Mouse (Mus musculus): ENCODE results near the gene Myo1a. TPM values are rescaled to one million over a fixed set of nuclear protein-coding genes. Genes with fewer than 3 reads are reported as not detected.

The Myo1a gene
- polyA plus RNA-seq, 1 experiment from 2014 or later: 0.24 TPM

DNA sequence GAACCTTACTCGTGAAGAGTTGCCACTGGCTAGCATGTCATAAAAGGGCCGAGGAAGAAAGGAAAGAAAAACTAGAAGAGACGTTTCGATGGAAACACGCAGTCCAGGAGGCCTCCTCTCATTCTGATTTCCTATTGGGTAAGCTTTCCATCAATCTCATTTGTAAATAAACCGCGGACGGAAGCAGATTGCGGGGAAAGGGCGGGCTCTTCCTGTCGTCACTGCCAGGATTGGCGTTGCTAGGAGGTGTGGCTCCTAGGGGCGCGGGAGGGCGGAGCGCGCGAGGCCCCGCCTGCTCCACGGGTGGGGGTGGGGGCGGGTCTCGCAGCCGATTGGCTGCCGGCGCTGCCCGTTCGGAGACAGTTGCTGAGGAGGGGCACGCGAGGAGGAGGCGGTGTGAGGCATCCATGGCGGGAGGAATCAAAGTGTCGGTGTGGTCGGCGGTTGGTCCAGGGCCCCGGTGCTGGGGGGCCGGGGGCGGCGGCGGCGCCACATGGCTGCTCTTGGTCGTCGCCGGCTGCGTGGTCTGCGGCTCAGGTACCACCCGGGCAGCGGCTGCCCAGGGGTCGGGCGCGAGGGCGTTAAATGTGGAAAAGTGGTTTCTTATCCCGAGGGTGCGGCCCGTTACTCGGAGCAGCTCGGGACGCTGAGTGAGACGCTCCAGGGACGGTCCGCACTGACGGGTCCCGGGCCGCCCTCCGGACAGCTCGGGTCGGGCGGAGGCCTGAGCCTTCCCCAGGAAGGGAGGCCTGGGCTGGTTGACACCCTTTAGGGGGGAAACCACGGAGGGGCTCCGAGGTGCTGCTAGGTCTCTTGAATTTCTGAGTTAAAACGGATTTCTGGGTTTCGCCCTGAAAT is 28.1 kb upstream of the Myo1a start:
- H3K27me3 ChIP-seq: no peaks in the 10 kb centered on the region
- H3K36me3 ChIP-seq: no peaks in the 10 kb centered on the region
- peak; percentile 97 for ATAC-seq (ENCODE audit: insufficient number of reproducible peaks, low FRiP score, low TSS enrichment, low read depth)
- peak overlapping the region; percentile 54 for H3K9ac ChIP-seq
- peak overlapping the region; percentile 79 for H3K4me2 ChIP-seq
- peaks cover 17% of the 10 kb centered on the region for H3K4me1 ChIP-seq
- H3K9me3 ChIP-seq: no peaks in the 10 kb centered on the region
- WGBS: under 1% methylated on average over 61 of the region's 71 CpGs
- peak overlapping the region; percentile 75 for H3K4me3 ChIP-seq
- peak overlapping the region; percentile 86 for H3K27ac ChIP-seq

DNA sequence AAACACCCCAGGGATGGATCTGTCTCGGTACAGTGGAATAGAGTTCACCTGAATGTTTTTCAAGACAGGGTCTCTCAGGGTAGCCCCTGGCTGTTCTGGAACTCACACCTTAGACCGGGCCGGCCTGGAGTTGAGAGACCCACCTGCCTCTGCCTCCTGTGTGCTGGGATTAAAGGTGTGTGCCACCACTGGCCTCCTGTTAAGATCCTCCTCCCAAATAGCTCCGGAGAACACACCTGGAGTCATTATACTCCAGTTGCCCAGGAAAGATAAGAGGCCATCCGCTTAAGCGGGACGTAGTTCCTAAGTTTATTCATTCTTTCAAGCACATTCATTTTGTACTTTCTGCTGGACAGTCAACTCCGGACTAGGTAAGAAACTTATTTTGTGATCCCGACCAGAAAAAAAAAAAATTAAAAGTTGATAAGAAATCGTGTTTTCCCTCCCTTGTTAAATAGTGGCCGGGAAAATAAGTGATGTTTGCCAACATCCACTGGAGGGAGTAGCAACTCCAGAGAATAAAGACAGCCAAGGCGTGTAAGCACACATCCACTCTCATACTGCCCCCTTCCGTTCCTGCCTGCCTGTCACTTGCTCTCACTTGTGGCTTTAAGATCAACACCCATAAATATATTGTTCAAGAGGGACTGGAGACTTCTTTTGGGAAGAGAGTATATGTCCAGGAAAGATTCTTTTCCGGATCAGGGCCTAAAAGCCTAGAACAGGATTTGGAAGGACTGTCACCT is 27.2 kb upstream of the Myo1a start:
- H3K27ac ChIP-seq: peak overlapping the region; percentile 55
- H3K4me2 ChIP-seq: peak overlapping the region; percentile 79
- 11% methylated on average over 14 of the region's 14 CpGs for WGBS
- H3K9me3 ChIP-seq: no peaks in the 10 kb centered on the region
- H3K27me3 ChIP-seq: no peaks in the 10 kb centered on the region
- no peaks in the 10 kb centered on the region for H3K36me3 ChIP-seq
- H3K4me3 ChIP-seq: peak overlapping the region; percentile 75
- peak overlapping the region; percentile 54 for H3K9ac ChIP-seq
- H3K4me1 ChIP-seq: peaks cover 17% of the 10 kb centered on the region
- ATAC-seq (ENCODE audit: insufficient number of reproducible peaks, low FRiP score, low TSS enrichment, low read depth): no peak

DNA sequence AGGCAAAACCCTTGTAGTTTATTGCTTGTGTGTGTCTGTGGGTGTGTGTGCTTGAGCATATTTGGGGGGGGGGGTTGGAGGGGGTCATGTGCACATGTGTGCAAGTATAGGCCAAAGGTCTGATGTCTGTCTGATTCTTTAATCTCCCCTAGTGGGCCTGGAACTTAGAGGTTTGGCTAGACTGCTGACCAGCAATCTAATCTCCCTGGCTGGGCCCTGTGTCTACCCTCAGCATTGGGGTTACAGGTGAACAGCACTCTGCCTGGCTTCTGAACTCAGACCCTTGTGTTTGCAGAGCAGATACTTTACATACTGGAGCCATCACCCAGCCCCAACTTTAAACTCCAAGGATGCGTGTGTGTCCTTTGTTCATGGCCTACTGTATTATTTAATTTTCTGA is 25.8 kb upstream of the Myo1a start:
- H3K4me3 ChIP-seq: no peak overlapping the region
- peaks cover 17% of the 10 kb centered on the region for H3K4me1 ChIP-seq
- no peaks in the 10 kb centered on the region for H3K27me3 ChIP-seq
- ATAC-seq (ENCODE audit: insufficient number of reproducible peaks, low FRiP score, low TSS enrichment, low read depth): no peak
- no peak overlapping the region for H3K27ac ChIP-seq
- H3K9me3 ChIP-seq: no peaks in the 10 kb centered on the region
- no peak overlapping the region for H3K4me2 ChIP-seq
- no peak overlapping the region for H3K9ac ChIP-seq
- no peaks in the 10 kb centered on the region for H3K36me3 ChIP-seq
- WGBS: 94% methylated on average over 1 of the region's 1 CpGs

DNA sequence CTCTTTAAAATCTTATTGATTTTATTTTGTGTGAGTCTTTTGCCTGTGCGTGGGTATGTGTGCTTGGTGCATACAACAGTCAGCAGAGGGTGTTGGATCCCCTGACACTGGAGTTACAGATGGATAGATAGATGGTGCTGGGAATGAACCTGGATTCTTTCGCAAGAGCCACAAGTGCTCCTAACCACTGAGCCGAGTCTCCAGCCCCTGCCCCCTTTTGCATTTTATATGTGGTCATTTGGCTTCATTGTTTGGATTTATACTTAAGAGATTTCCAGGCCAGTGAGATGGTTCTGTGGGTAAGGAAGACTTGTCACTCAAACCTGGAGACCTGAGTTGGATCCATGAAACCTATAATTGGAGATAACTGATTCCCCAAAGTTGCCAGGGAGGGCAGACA is 25.1 kb upstream of the Myo1a start:
- H3K4me3 ChIP-seq: no peak overlapping the region
- H3K36me3 ChIP-seq: no peaks in the 10 kb centered on the region
- WGBS: 80% methylated on average over 3 of the region's 3 CpGs
- no peak overlapping the region for H3K27ac ChIP-seq
- peaks cover 17% of the 10 kb centered on the region for H3K4me1 ChIP-seq
- no peak for ATAC-seq (ENCODE audit: insufficient number of reproducible peaks, low FRiP score, low TSS enrichment, low read depth)
- H3K27me3 ChIP-seq: no peaks in the 10 kb centered on the region
- no peaks in the 10 kb centered on the region for H3K9me3 ChIP-seq
- H3K4me2 ChIP-seq: no peak overlapping the region
- no peak overlapping the region for H3K9ac ChIP-seq

DNA sequence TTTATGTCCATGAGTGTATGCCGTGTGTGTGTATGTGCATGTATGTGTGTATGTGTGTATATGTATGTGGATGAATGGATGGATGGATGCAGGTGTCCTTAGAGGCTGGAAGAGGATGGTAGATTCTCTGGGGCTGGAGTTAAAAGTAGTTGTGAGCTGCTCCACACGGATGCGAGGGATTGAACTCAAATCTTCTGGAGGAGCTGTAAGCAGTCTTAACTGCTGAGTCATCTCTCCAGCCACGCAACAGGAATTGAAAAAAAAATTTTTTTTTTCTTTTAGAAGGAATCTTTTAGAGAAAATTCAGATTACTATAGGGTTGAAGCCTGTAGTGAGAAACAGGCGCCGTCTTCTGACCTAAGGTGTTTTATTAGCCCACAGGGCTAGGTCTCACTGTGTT is 22.1 kb upstream of the Myo1a start:
- Histone ChIP-seq H3K36me3 (no peaks in the 10 kb centered on the region), H3K9ac (no peak overlapping the region), H3K4me3 (no peak overlapping the region), H3K27me3 (no peaks in the 10 kb centered on the region), H3K4me1 (peaks cover 10% of the 10 kb centered on the region), H3K4me2 (no peak overlapping the region), H3K9me3 (no peaks in the 10 kb centered on the region), H3K27ac (no peak overlapping the region)
- 71% methylated on average over 6 of the region's 6 CpGs for WGBS
- ATAC-seq (ENCODE audit: insufficient number of reproducible peaks, low FRiP score, low TSS enrichment, low read depth): no peak

DNA sequence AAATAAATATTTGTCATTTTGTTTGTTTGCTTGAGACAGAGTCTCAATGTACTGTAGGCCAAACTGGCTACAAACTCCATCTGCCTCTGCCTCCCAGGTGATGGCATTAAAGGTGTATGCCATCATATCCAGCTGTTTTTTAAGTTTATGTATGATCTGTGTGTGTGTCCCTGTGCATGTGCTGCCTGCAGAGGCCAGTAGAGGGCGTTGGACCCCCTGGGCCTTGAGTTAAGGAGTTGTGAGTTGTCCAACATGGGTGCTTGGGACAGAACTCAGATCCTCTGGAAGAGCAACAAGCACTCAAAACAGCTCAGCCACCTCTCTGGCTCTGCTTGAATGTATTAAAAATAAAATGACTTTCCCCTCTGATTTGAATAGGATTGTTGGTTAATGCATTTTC is 13.9 kb upstream of the Myo1a start:
- peaks cover 48% of the 10 kb centered on the region for H3K36me3 ChIP-seq
- H3K27me3 ChIP-seq: no peaks in the 10 kb centered on the region
- no peaks in the 10 kb centered on the region for H3K4me1 ChIP-seq
- WGBS: 19% methylated on average over 1 of the region's 1 CpGs
- H3K9me3 ChIP-seq: no peaks in the 10 kb centered on the region
- H3K4me3 ChIP-seq: no peak overlapping the region
- no peak overlapping the region for H3K9ac ChIP-seq
- H3K4me2 ChIP-seq: no peak overlapping the region
- no peak for ATAC-seq (ENCODE audit: insufficient number of reproducible peaks, low FRiP score, low TSS enrichment, low read depth)
- no peak overlapping the region for H3K27ac ChIP-seq

DNA sequence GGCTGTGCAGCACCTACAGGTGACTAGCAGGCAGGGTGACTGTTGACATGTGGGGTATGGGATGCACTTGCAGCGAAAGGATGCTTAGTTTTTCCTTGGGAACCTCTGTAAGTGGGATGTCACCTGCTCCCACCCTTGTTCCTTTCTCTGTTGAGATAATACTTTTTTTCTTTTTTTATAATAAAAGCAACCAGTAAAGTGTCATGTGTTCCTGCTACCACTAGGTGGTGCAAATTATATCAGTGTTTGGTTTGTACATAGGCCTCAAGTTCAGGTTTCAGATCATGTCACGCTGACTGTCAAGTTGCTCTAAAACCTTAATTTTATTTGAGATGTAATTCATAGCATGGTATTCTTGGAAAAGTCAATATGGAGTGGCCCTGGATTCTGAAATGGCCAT is 10.3 kb upstream of the Myo1a start:
- no peak overlapping the region for H3K4me2 ChIP-seq
- 53% methylated on average over 2 of the region's 2 CpGs for WGBS
- peaks cover 70% of the 10 kb centered on the region for H3K36me3 ChIP-seq
- no peak overlapping the region for H3K27ac ChIP-seq
- no peaks in the 10 kb centered on the region for H3K27me3 ChIP-seq
- no peaks in the 10 kb centered on the region for H3K4me1 ChIP-seq
- H3K9ac ChIP-seq: no peak overlapping the region
- H3K9me3 ChIP-seq: no peaks in the 10 kb centered on the region
- ATAC-seq (ENCODE audit: insufficient number of reproducible peaks, low FRiP score, low TSS enrichment, low read depth): no peak
- H3K4me3 ChIP-seq: no peak overlapping the region

DNA sequence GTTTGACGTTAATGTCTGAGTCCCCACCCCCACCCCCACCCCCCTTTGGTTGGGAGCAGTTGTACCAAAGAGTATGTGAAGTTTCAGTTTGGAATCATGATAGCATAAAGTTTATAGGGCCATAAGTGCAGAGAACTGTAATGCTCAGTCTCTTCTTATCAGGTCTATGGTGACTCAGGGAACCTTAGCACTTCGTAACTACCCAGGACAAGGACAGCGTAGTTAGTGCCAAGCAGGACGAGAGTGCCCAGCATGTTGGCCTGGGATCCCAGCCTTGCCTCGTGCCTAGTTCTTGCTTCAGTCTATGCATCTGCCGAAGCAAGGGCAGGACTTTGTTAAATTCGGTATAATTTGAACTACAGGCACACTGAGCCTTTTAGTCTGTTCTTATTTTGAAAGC is 9.2 kb upstream of the Myo1a start:
- peaks cover 66% of the 10 kb centered on the region for H3K36me3 ChIP-seq
- no peak overlapping the region for H3K27ac ChIP-seq
- no peak overlapping the region for H3K4me2 ChIP-seq
- H3K4me3 ChIP-seq: no peak overlapping the region
- no peaks in the 10 kb centered on the region for H3K4me1 ChIP-seq
- no peak overlapping the region for H3K9ac ChIP-seq
- no peaks in the 10 kb centered on the region for H3K9me3 ChIP-seq
- ATAC-seq (ENCODE audit: insufficient number of reproducible peaks, low FRiP score, low TSS enrichment, low read depth): no peak
- 94% methylated on average over 7 of the region's 7 CpGs for WGBS
- H3K27me3 ChIP-seq: no peaks in the 10 kb centered on the region

- ATAC-seq (ENCODE audit: insufficient number of reproducible peaks, low FRiP score, low TSS enrichment, low read depth): no peak
- Histone ChIP-seq H3K36me3 (peaks cover 48% of the 10 kb centered on the region), H3K4me3 (no peak overlapping the region), H3K4me2 (no peak overlapping the region), H3K27me3 (no peaks in the 10 kb centered on the region), H3K9ac (no peak overlapping the region), H3K4me1 (no peaks in the 10 kb centered on the region), H3K27ac (no peak overlapping the region), H3K9me3 (no peaks in the 10 kb centered on the region)
- WGBS: 92% methylated on average over 7 of the region's 7 CpGs
These were observed 6.0 kb upstream of the Myo1a start for GRCm38 (mm10) chr10:127698966-127699365.

GRCm38 (mm10) chr10:127703299-127703698 is 1.7 kb upstream of the Myo1a start:
- Histone ChIP-seq H3K4me2 (no peak overlapping the region), H3K9me3 (no peaks in the 10 kb centered on the region), H3K27me3 (no peaks in the 10 kb centered on the region), H3K27ac (no peak overlapping the region), H3K36me3 (peaks cover 12% of the 10 kb centered on the region; the same call in 1 of the 2 replicates), H3K4me3 (no peak overlapping the region), H3K9ac (no peak overlapping the region), H3K4me1 (no peaks in the 10 kb centered on the region)
- 35% methylated on average over 4 of the region's 4 CpGs for WGBS
- ATAC-seq (ENCODE audit: insufficient number of reproducible peaks, low FRiP score, low TSS enrichment, low read depth): no peak

- no peak overlapping the region for H3K9ac ChIP-seq
- H3K27me3 ChIP-seq: no peaks in the 10 kb centered on the region
- 51% methylated on average over 2 of the region's 2 CpGs for WGBS
- no peak overlapping the region for H3K4me3 ChIP-seq
- H3K27ac ChIP-seq: no peak overlapping the region
- no peak for ATAC-seq (ENCODE audit: insufficient number of reproducible peaks, low FRiP score, low TSS enrichment, low read depth)
- no peaks in the 10 kb centered on the region for H3K9me3 ChIP-seq
- H3K4me2 ChIP-seq: no peak overlapping the region
- H3K4me1 ChIP-seq: no peaks in the 10 kb centered on the region
- peaks cover 8% of the 10 kb centered on the region; the same call in 1 of the 2 replicates for H3K36me3 ChIP-seq
These were observed 677 bp upstream of the Myo1a start for GRCm38 (mm10) chr10:127704293-127704692.

DNA sequence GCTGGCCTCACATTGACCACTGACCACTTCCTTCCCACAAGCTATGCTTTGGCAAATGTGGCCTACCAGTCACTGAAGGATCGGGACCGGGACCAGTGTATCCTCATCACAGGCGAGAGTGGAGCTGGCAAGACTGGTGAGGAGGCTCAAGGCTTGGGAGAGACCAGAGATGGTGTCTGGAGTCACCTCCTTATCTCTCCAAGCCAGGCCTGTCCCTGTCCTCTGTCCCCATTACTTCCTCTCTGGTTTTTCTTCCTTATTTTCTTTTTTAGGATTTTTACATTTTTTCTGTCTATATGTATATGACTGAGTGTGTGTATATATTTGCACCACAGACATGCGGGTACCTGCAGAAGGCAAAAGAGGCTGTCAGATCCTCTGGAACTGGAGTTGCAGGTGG is 813 bp downstream of the Myo1a start:
- Histone ChIP-seq H3K9ac (no peak overlapping the region), H3K4me1 (no peaks in the 10 kb centered on the region), H3K27ac (no peak overlapping the region), H3K4me3 (no peak overlapping the region), H3K27me3 (no peaks in the 10 kb centered on the region), H3K36me3 (no peaks in the 10 kb centered on the region), H3K9me3 (no peaks in the 10 kb centered on the region), H3K4me2 (no peak overlapping the region)
- 94% methylated on average over 4 of the region's 4 CpGs for WGBS
- no peak for ATAC-seq (ENCODE audit: insufficient number of reproducible peaks, low FRiP score, low TSS enrichment, low read depth)
